Mouse (Mus musculus): ENCODE results near the gene Ptprf.

Ptprf gene

DNA sequence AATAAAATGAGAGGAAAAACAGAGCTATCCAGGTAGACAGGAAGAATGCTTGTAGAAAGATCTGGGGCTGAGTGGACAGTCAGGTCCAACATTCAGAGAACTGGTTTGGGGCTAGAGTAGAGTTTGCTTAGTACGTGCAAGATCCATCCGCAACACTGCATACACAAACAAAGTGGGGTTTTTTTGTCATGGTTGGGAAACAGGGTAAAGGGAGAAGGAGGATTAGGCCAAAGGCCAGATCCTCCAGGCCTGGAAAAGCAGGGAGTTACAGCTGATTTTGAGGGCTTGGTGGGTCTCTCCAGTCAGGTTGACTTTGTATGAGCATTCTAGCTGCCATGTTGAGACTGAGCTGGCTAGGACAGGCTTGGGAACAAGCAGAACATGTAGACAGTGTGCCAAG is 85.3 kb downstream of the Ptprf start:
- no peak for DNase-seq

- no peak for DNase-seq
These were observed 92.1 kb downstream of the Ptprf start for GRCm38 (mm10) chr4:118199093-118199492.

DNA sequence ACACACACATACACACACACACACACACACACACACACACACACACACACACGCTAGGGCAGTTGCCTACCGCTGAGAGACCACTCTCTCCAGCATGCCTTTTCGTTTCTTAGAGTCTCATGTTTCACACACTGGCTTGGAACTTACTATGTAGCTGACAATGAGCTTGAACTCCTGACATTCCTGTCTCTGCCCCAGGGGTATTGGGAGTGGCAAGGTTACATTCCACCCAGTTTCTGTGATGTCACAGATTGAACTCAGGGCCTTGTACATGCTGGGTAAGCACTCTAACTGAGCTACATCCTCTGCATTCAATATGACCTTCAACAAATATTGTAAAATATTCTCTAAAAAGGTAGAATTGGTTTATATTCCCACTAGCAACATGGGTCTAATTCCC is 92.6 kb downstream of the Ptprf start:
- no peak for DNase-seq

- no peak for DNase-seq
These were observed 95.0 kb downstream of the Ptprf start for GRCm38 (mm10) chr4:118196185-118196584.

DNA sequence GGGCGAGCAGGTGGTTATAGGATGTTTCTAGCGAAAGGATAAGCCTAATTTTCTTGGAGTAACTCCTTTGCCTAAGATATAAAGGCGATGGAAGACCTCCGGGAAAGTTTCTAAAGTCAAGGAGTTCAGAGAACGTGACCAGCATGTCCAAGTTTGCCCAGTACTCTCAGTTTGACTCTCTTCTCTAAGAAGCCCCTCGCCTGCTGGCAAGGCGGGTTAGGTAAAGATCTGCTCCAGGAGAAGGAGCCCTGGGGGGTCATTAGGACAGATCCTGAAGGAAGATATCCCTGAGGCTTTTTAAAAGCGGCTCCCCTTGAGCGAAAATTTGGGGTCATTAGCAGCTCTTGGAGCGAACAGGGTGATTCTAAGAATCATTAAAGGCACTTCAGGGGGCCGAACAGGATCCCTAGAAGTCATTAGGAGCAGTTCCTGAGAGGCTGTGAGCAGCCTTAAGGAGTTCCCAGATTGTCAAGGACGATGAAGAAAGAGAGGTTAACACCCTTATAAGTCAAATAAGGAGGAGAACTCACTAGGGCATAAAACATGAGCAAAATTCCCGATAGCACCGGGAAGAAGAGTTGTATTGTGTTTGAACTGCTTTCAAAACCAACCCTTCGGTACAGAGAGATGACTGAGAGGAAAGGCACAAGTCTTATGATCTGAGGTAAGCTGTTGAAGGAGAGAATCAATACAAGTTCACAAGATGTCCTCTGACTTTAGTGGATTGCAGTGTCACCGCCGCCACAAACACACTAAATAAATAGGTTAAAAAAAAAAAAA is 110.7 kb downstream of the Ptprf start:
- DNase-seq = no peak

DNA sequence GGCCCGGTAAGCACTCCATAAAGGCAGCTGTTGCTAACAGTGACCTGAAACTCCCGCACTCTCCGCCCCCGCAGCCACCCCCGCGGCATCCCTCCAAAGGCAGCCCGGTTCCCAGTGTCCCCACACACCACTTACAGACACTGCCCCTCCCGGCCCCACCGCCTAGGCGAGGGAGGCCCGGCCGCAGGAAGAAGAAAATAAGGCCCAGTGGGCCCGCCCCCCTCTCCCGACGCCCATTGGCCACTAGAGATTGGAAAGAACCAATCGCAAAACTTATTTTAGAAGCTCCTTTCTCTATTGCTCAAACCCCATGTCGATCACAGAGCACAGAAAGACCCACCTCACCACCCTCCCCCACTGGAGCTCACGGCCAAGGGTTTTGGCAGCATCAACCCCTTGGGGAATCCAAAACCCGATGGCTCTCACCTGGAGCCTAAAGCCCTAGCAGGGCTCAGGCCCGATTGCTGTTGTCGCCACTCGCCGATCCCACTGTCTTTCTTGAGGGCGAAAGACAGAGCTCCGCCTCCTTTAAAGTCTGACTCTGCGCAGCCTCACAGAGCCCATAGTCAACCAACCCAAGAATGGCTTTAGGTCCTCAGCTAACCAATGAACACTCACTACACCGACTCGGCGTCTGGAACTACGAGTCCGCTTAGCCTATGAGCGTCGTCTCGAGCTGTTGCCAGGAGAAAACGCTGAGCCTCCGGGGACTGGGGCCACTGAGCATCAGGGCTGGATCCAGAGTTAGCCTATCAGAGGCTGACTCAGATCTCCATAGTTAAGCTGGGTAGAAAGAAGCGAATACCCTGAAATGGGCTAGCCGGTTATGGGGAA is 111.5 kb downstream of the Ptprf start, which contains the start of gene Kdm4a:
TSS of gene Kdm4a (minus strand) at position 577 of the 834 bp plus-strand sequence.
- DNase-seq = peak; percentile 95 to 98

DNA sequence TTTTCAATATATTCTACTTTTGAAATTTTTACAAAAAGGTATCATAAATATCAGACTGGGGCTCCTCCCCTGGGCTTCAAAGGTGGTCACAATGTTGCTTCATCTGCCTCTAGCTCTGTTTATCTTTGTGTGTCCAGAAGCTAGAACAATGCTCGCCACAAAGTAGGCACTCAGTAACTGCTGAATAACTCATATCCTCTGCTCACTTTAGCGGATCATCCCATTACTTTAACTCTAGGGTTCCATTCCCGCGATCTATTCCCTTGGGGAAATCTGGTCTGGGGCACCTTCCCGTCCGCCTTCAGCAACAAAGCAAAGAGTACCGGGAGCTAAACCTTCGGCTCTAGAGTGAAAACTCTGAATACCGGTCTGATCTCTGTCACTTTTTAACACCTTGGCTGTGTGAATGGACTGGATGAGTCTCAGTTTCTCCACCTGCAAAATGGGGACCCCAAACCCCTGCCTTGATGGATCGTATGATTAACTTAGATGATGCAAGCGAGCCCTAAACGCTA is 112.2 kb downstream of the Ptprf start:
- DNase-seq = no peak

- no peak for DNase-seq
These were observed 118.7 kb downstream of the Ptprf start for GRCm38 (mm10) chr4:118172461-118172860.

DNA sequence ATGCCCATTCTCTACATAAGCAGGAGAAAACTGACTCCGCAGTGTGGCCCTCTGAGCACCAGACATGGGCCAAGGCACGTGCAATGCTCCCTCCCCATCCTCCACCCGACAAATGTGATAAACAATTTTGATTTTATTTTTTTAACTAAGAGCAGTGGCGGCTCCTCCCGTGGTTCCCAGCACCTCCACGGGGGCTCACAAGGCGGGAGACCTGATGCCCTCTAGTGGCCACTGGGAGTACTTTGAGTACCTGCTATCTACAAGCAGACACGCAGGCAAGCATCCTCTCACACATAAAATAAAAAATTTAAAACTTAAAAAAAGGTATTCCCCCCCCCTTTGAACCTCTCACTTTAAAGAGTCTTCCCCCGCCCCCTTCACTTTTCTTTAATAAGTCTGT is 120.2 kb downstream of the Ptprf start:
- DNase-seq = peak; percentile 11 to 59

GRCm38 (mm10) chr4:118162123-118162522 is 129.1 kb downstream of the Ptprf start:
- no peak for DNase-seq

All from kidney, postnatal 36 days (tissue).